23 mouse cellular contexts compared by ENCODE assay signal in genomic region chr1:87773336-87773735, GRCm38 (mm10).
"Had no signal": no experiment of that assay in that cellular context is flagged by ENCODE, and none has a peak within 500 bp of the region (broad histone marks: within the 10 kb centered on the region; RNA-seq: fewer than 3 reads in every experiment).

No protein-coding gene starts in this region.

- H3K4me2 ChIP-seq: lung, embryonic 15.5 days; midbrain, embryonic 13.5 days; neural tube, embryonic 13.5 days; stomach, embryonic 15.5 days had no signal

- ATAC-seq: midbrain, embryonic 13.5 days; midbrain, embryonic 16.5 days had no signal

- H3K27ac ChIP-seq: kidney, postnatal 0 days; left cerebral cortex, adult 2 months; liver, embryonic 14.5 days; lung, embryonic 15.5 days; midbrain, embryonic 10.5 days; midbrain, embryonic 13.5 days; neural tube, embryonic 13.5 days; stomach, embryonic 15.5 days had no signal

- H3K9ac ChIP-seq: liver, embryonic 14.5 days; lung, embryonic 15.5 days; midbrain, embryonic 13.5 days; neural tube, embryonic 13.5 days; stomach, embryonic 15.5 days had no signal

- H3K4me3 ChIP-seq: left cerebral cortex, adult 2 months; lung, embryonic 15.5 days; megakaryocyte, embryonic 14.5 days; midbrain, embryonic 10.5 days; midbrain, embryonic 13.5 days; myocyte; neural tube, embryonic 13.5 days; stomach, embryonic 15.5 days had no signal

- H3K27me3 ChIP-seq: lung, embryonic 15.5 days; megakaryocyte, embryonic 14.5 days; midbrain, embryonic 13.5 days; neural tube, embryonic 13.5 days; stomach, embryonic 15.5 days had no signal

- DNase-seq: kidney, adult 11 months; kidney, postnatal 25 days; layer of hippocampus, postnatal 36 days; lung, adult 18-20 months; lung, postnatal 10 days; lung, postnatal 36 days; retina, postnatal 1 day; right cerebral cortex, postnatal 25 days; spleen, adult 18-20 months; thymus, adult 2 months; thymus, postnatal 14 days; thymus, postnatal 4 days had no signal

- H3K4me1 ChIP-seq: lung, embryonic 15.5 days; midbrain, embryonic 10.5 days; midbrain, embryonic 13.5 days; neural tube, embryonic 13.5 days; stomach, embryonic 15.5 days had no signal

- H3K9me3 ChIP-seq: lung, embryonic 15.5 days; megakaryocyte, embryonic 14.5 days; midbrain, embryonic 10.5 days; midbrain, embryonic 13.5 days; neural tube, embryonic 13.5 days; stomach, embryonic 15.5 days had no signal
